Mouse (Mus musculus) forebrain, postnatal 0 days (tissue): ENCODE data around the gene Sox6. TPM values are rescaled to one million over a fixed set of nuclear protein-coding genes. Genes with fewer than 3 reads are reported as not detected.

ENCODE experiments used
- ATAC-seq: fragments of 200-750 bp; cut with Nextera tagmentation; 2 replicates; pipeline ENCODE4 v1.8.0; 2017; ENCODE audit warnings: mild to moderate bottlenecking, moderate library complexity
- DNase-seq: peaks from one replicate; pipeline ENCODE4 v3.0.0-alpha.2; 2015
- H3K27ac ChIP-seq: fragments of 300-500 bp; sonication (generic); 2 replicates; pipeline ENCODE4 v1.5.1; 2014; ENCODE audit warnings: low read depth, mild to moderate bottlenecking, antibody characterized with exemption, low read length, moderate library complexity, mixed read lengths
- H3K27me3 ChIP-seq: fragments of 300-500 bp; sonication (generic); 2 replicates; pipeline ENCODE4 v1.6.1; 2014; ENCODE audit warnings: mild to moderate bottlenecking, low read length, mixed read lengths; ENCODE audit not compliant: insufficient read depth
- H3K36me3 ChIP-seq: fragments of 300-500 bp; sonication (generic); 2 replicates; pipeline ENCODE4 v1.6.1; 2014; ENCODE audit warnings: mild to moderate bottlenecking, moderate library complexity; ENCODE audit not compliant: insufficient read depth
- H3K4me1 ChIP-seq: fragments of 300-500 bp; sonication (generic); 2 replicates; pipeline ENCODE4 v1.6.1; 2014; ENCODE audit warnings: antibody characterized with exemption; ENCODE audit not compliant: insufficient read depth
- H3K4me2 ChIP-seq: fragments of 300-500 bp; sonication (generic); 2 replicates; pipeline ENCODE4 v1.6.1; 2014; ENCODE audit warnings: low read depth, mild to moderate bottlenecking, moderate library complexity
- H3K4me3 ChIP-seq: fragments of 300-500 bp; sonication (generic); 2 replicates; pipeline ENCODE4 v1.5.1; 2014; ENCODE audit warnings: low read depth, low read length, mixed read lengths
- H3K9ac ChIP-seq: fragments of 300-500 bp; sonication (generic); 2 replicates; pipeline ENCODE4 v1.6.1; 2014; ENCODE audit warnings: mild to moderate bottlenecking
- H3K9me3 ChIP-seq: fragments of 300-500 bp; sonication (generic); 2 replicates; pipeline ENCODE4 v1.6.1; 2016; ENCODE audit warnings: low read length
- CTCF ChIP-seq: sonication (generic); IDR thresholded peaks from 2 replicates; pipeline ENCODE4 v1.5.1; 2016; ENCODE audit warnings: antibody characterized with exemption, control low read depth, low read depth
- WGBS: fragments of 180-500 bp; shearing (Covaris S2); extraction: QIAGEN DNeasy Blood & Tissue Kit; methylation state at CpG from one replicate; pipeline ENCODE4 v1.1.7; 2014; 5-methylcytosine and 5-hydroxymethylcytosine counted together
- polyA plus RNA-seq: library from polyadenylated mRNA; unstranded; fragments of >200 nt; fragmentation: Nextera tagmentation; extraction: Ambion mirVana; gene quantifications from 2 replicates; pipeline ENCODE4 v1.2.1, GENCODE M21; 2015
- total RNA-seq: library from RNA; depleted of rRNA; stranded (reverse); fragments of >200 nt; gene quantifications from 2 replicates; pipeline ENCODE4 v1.2.3, GENCODE M21; 2014

The Sox6 gene
- total and polyA plus RNA-seq, 2 experiments from 2014 or later: 46.2 to 64.7 TPM

- DNase-seq (no peak), ATAC-seq (no peak)
- no peaks in the 10 kb centered on the region for H3K27me3 ChIP-seq
- TF ChIP-seq CTCF: no peak
- 91% methylated on average over 8 of the region's 8 CpGs for WGBS
- H3K9ac ChIP-seq: no peak overlapping the region
- H3K36me3 ChIP-seq: no peaks in the 10 kb centered on the region
- H3K4me1 ChIP-seq: no peaks in the 10 kb centered on the region
- no peaks in the 10 kb centered on the region for H3K9me3 ChIP-seq
- H3K27ac ChIP-seq: no peak overlapping the region
- no peak overlapping the region for H3K4me2 ChIP-seq
- H3K4me3 ChIP-seq: no peak overlapping the region
Measured at GRCm38 (mm10) chr7:115783982-115784917, 254.3 kb downstream of the Sox6 start.

- DNase-seq: no peak
- no peak for TF ChIP-seq CTCF
- Histone ChIP-seq H3K27ac (no peak overlapping the region), H3K4me3 (no peak overlapping the region), H3K27me3 (no peaks in the 10 kb centered on the region), H3K4me2 (no peak overlapping the region), H3K9ac (no peak overlapping the region), H3K9me3 (no peaks in the 10 kb centered on the region), H3K4me1 (no peaks in the 10 kb centered on the region), H3K36me3 (no peaks in the 10 kb centered on the region)
- no peak for ATAC-seq
- WGBS: 93% methylated on average over 4 of the region's 4 CpGs
Measured at GRCm38 (mm10) chr7:115780148-115780547, 258.4 kb downstream of the Sox6 start.

- no peak overlapping the region for H3K4me3 ChIP-seq
- no peak for TF ChIP-seq CTCF
Measured at GRCm38 (mm10) chr7:115779544-115779943, 259.1 kb downstream of the Sox6 start.

GRCm38 (mm10) chr7:115776736-115777135, 261.9 kb downstream of the Sox6 start:
- Histone ChIP-seq H3K9ac (no peak overlapping the region), H3K4me3 (no peak overlapping the region), H3K4me1 (no peaks in the 10 kb centered on the region), H3K9me3 (no peaks in the 10 kb centered on the region), H3K27me3 (no peaks in the 10 kb centered on the region), H3K4me2 (no peak overlapping the region), H3K36me3 (no peaks in the 10 kb centered on the region), H3K27ac (no peak overlapping the region)
- no peak for DNase-seq
- 37% methylated on average over 7 of the region's 7 CpGs for WGBS
- no peak for TF ChIP-seq CTCF
- no peak for ATAC-seq

More at GRCm38 (mm10) chr7:115779544-115779943, 259.1 kb downstream of the Sox6 start:
- Histone ChIP-seq H3K36me3 (no peaks in the 10 kb centered on the region), H3K27me3 (no peaks in the 10 kb centered on the region), H3K9ac (no peak overlapping the region), H3K27ac (no peak overlapping the region), H3K4me2 (no peak overlapping the region), H3K9me3 (no peaks in the 10 kb centered on the region), H3K4me1 (no peaks in the 10 kb centered on the region)
- 99% methylated on average over 2 of the region's 2 CpGs for WGBS
- DNase-seq: no peak
- ATAC-seq: no peak

- H3K36me3 ChIP-seq: no peaks in the 10 kb centered on the region
- no peak for DNase-seq
- no peak overlapping the region for H3K4me3 ChIP-seq
- no peak overlapping the region for H3K9ac ChIP-seq
- H3K27me3 ChIP-seq: no peaks in the 10 kb centered on the region
- WGBS: 27% methylated on average over 5 of the region's 5 CpGs
- no peak for ATAC-seq
- H3K9me3 ChIP-seq: no peaks in the 10 kb centered on the region
- no peaks in the 10 kb centered on the region for H3K4me1 ChIP-seq
- no peak overlapping the region for H3K27ac ChIP-seq
- TF ChIP-seq CTCF: no peak
- no peak overlapping the region for H3K4me2 ChIP-seq
Measured at GRCm38 (mm10) chr7:115776324-115776723, 262.3 kb downstream of the Sox6 start.

GRCm38 (mm10) chr7:115766316-115766715, 272.3 kb downstream of the Sox6 start:
- no peak for TF ChIP-seq CTCF
- DNase-seq: no peak
- Histone ChIP-seq H3K4me2 (no peak overlapping the region), H3K36me3 (no peaks in the 10 kb centered on the region), H3K9ac (no peak overlapping the region), H3K27me3 (no peaks in the 10 kb centered on the region), H3K9me3 (no peaks in the 10 kb centered on the region), H3K4me3 (no peak overlapping the region), H3K27ac (no peak overlapping the region), H3K4me1 (no peaks in the 10 kb centered on the region)
- ATAC-seq: no peak
- 83% methylated on average over 8 of the region's 8 CpGs for WGBS

GRCm38 (mm10) chr7:115763851-115764250, 274.7 kb downstream of the Sox6 start:
- no peaks in the 10 kb centered on the region for H3K36me3 ChIP-seq
- no peaks in the 10 kb centered on the region for H3K9me3 ChIP-seq
- no peak for ATAC-seq
- no peaks in the 10 kb centered on the region for H3K27me3 ChIP-seq
- H3K4me1 ChIP-seq: no peaks in the 10 kb centered on the region
- no peak overlapping the region for H3K4me3 ChIP-seq
- no peak overlapping the region for H3K9ac ChIP-seq
- no peak for TF ChIP-seq CTCF
- no peak overlapping the region for H3K27ac ChIP-seq
- H3K4me2 ChIP-seq: no peak overlapping the region
- 45% methylated on average over 2 of the region's 2 CpGs for WGBS
- DNase-seq: no peak
